Comparison of ENCODE assay signal across 18 mouse cellular contexts in the genomic region with DNA sequence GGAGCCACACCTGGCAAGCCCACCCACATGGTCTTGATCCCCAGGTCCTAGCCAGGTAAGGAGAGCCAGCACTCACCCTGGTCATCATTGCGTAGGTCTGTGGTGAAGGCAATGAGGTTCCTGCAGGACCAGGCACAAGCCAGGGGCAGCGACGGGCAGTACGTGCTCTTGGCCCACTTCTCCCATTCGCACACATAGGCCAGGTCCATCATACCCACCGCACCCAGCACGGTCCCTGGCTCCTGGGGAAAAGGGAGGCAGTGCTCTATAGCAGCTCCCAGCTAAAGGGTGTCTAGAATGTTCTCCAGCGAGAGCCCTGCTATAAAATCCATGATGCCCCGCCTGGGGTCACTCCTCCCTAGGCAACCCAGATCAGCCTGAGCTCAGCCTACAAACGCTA. TPM values are rescaled to one million over a fixed set of nuclear protein-coding genes. Genes with fewer than 3 reads are reported as not detected.
DNase-seq lines count a peak whose midpoint lies in the region; ATAC-seq and TF ChIP-seq lines count a peak whose summit lies in the region.
"Had no signal": no experiment of that assay in that cellular context is flagged by ENCODE, and none has a peak within 500 bp of the region (broad histone marks: within the 10 kb centered on the region; RNA-seq: fewer than 3 reads in every experiment).

No protein-coding gene starts in this region.

- H3K9me3 ChIP-seq in heart, embryonic 12.5 days (replicated peaks), result no peaks in the 10 kb centered on the region
- H3K9me3 ChIP-seq in liver, embryonic 12.5 days (replicated peaks), result no peaks in the 10 kb centered on the region
- H3K9me3 ChIP-seq in liver, postnatal 0 days (ENCODE audit: low read length), result no peaks in the 10 kb centered on the region
- no peaks in the 10 kb centered on the region for H3K9me3 ChIP-seq in embryonic facial prominence, embryonic 10.5 days
- no peaks in the 10 kb centered on the region for H3K9me3 ChIP-seq in limb, embryonic 12.5 days
- H3K9me3 ChIP-seq: neural tube, embryonic 12.5 days had no signal

- H3K9ac ChIP-seq in heart, embryonic 12.5 days, result no peak overlapping the region
- H3K9ac ChIP-seq in liver, embryonic 12.5 days, result no peak overlapping the region
- no peak overlapping the region for H3K9ac ChIP-seq in liver, postnatal 0 days (replicated peaks)
- no peak overlapping the region for H3K9ac ChIP-seq in limb, embryonic 12.5 days (replicated peaks)
- H3K9ac ChIP-seq: neural tube, embryonic 12.5 days had no signal

- peak overlapping the region; percentile 54; the same call in 1 of the 2 replicates for H3K4me2 ChIP-seq in heart, embryonic 12.5 days
- peak overlapping the region; percentile 72 for H3K4me2 ChIP-seq in liver, embryonic 12.5 days
- no peak overlapping the region for H3K4me2 ChIP-seq in liver, postnatal 0 days (ENCODE audit: low read depth, low read length)
- H3K4me2 ChIP-seq in limb, embryonic 12.5 days, result peak overlapping the region; percentile 50

- H3K4me3 ChIP-seq in heart, embryonic 12.5 days, result no peak overlapping the region
- peak overlapping the region; percentile 84; the same call in 1 of the 2 replicates for H3K4me3 ChIP-seq in liver, embryonic 12.5 days
- H3K4me3 ChIP-seq in liver, postnatal 0 days (ENCODE audit: low read depth, low read length), result no peak overlapping the region
- H3K4me3 ChIP-seq in embryonic facial prominence, embryonic 10.5 days, result peak overlapping the region; percentile 78
- peak overlapping the region; percentile 12; the same call in 1 of the 2 replicates for H3K4me3 ChIP-seq in limb, embryonic 12.5 days (replicated peaks)

- no peak for ATAC-seq in heart, embryonic 12.5 days (ENCODE audit: insufficient number of reproducible peaks, low FRiP score)
- ATAC-seq in liver, embryonic 12.5 days, result no peak
- no peak for ATAC-seq in liver, postnatal 0 days
- ATAC-seq in limb, embryonic 12.5 days (ENCODE audit: insufficient number of reproducible peaks, insufficient read depth, low FRiP score, low TSS enrichment, low read depth), result no peak

- no peaks in the 10 kb centered on the region for H3K27me3 ChIP-seq in heart, embryonic 12.5 days (replicated peaks)
- H3K27me3 ChIP-seq in liver, embryonic 12.5 days (replicated peaks), result no peaks in the 10 kb centered on the region
- H3K27me3 ChIP-seq in liver, postnatal 0 days (ENCODE audit: insufficient read depth, low read length), result no peaks in the 10 kb centered on the region
- H3K27me3 ChIP-seq in embryonic facial prominence, embryonic 10.5 days (replicated peaks; ENCODE audit: low read depth, poor library complexity, severe bottlenecking), result peaks cover 15% of the 10 kb centered on the region
- H3K27me3 ChIP-seq in limb, embryonic 12.5 days, result 0 out of 2 replicates have a peak, but pooled peaks cover 3% of the 10 kb centered on the region
- H3K27me3 ChIP-seq: CH12.LX; neural tube, embryonic 12.5 days had no signal

- TF ChIP-seq CTCF in liver, postnatal 0 days (IDR thresholded peaks at IDR 0.05; ENCODE audit: low read depth), result no peak

- H3K4me1 ChIP-seq in heart, embryonic 12.5 days (replicated peaks), result peaks cover 10% of the 10 kb centered on the region
- H3K4me1 ChIP-seq in liver, embryonic 12.5 days, result peaks cover 36% of the 10 kb centered on the region
- peaks cover 17% of the 10 kb centered on the region for H3K4me1 ChIP-seq in liver, postnatal 0 days (ENCODE audit: insufficient read depth)
- peaks cover 23% of the 10 kb centered on the region for H3K4me1 ChIP-seq in embryonic facial prominence, embryonic 10.5 days
- H3K4me1 ChIP-seq in limb, embryonic 12.5 days (replicated peaks), result peaks cover 14% of the 10 kb centered on the region; the same call in 1 of the 2 replicates

- no peak for TF ChIP-seq EP300 in liver, postnatal 0 days (IDR thresholded peaks at IDR 0.05; ENCODE audit: low read depth)

- WGBS in heart, embryonic 12.5 days, result 94% methylated on average over 10 of the region's 10 CpGs
- WGBS in liver, embryonic 12.5 days (ENCODE audit: insufficient replicate concordance), result 87% methylated on average over 10 of the region's 10 CpGs
- WGBS in liver, postnatal 0 days (ENCODE audit: insufficient replicate concordance), result 90% methylated on average over 10 of the region's 10 CpGs
- WGBS in embryonic facial prominence, embryonic 10.5 days, result 91% methylated on average over 10 of the region's 10 CpGs
- WGBS in limb, embryonic 12.5 days, result 94% methylated on average over 10 of the region's 10 CpGs

- no peak overlapping the region for H3K27ac ChIP-seq in heart, embryonic 12.5 days (ENCODE audit: poor library complexity, severe bottlenecking)
- no peak overlapping the region for H3K27ac ChIP-seq in liver, embryonic 12.5 days
- no peak overlapping the region for H3K27ac ChIP-seq in liver, postnatal 0 days (ENCODE audit: low read depth)
- H3K27ac ChIP-seq in embryonic facial prominence, embryonic 10.5 days (replicated peaks), result peak overlapping the region; percentile 49
- no peak overlapping the region for H3K27ac ChIP-seq in limb, embryonic 12.5 days
- H3K27ac ChIP-seq: neural tube, embryonic 12.5 days had no signal

- no peak for DNase-seq in heart, postnatal 4 days
- no peak for DNase-seq in liver, postnatal 0 days
- no peak for DNase-seq in embryonic facial prominence, embryonic 10.5 days (ENCODE audit: low spot score)
- DNase-seq in spleen, adult 18-20 months, result no peak
- DNase-seq: heart, adult 18-20 months; kidney, postnatal 14 days; thymus, postnatal 4 days had no signal

- peaks cover 68% of the 10 kb centered on the region for H3K36me3 ChIP-seq in heart, embryonic 12.5 days
- H3K36me3 ChIP-seq in liver, embryonic 12.5 days, result peaks cover 69% of the 10 kb centered on the region
- peaks cover 32% of the 10 kb centered on the region for H3K36me3 ChIP-seq in liver, postnatal 0 days (replicated peaks; ENCODE audit: insufficient read depth, low read length)
- H3K36me3 ChIP-seq in embryonic facial prominence, embryonic 10.5 days (replicated peaks), result peaks cover 71% of the 10 kb centered on the region
- peaks cover 70% of the 10 kb centered on the region for H3K36me3 ChIP-seq in limb, embryonic 12.5 days

RNA-seq across cellular contexts. Expression of a gene that starts 1.3 kb away (rescaled TPM):
- 48.3 and 50.1 TPM in 2 replicates for polyA plus RNA-seq in heart, embryonic 12.5 days (2016; fragmentation: Nextera tagmentation; extraction: Ambion mirVana)
- 10 to 100 TPM; 67.1 to 68.2 TPM for total RNA-seq in heart, postnatal 4 days (2021)
- polyA plus RNA-seq in liver, embryonic 12.5 days (2016; fragmentation: Nextera tagmentation; extraction: Ambion mirVana), result 26.6 and 27.4 TPM in 2 replicates
- polyA plus RNA-seq in liver, postnatal 0 days (2015; fragmentation: Nextera tagmentation; extraction: Ambion mirVana), result 13.5 and 14.3 TPM in 2 replicates
- 63.6 and 68.1 TPM in 2 replicates for polyA plus RNA-seq in embryonic facial prominence, embryonic 10.5 days (2016; fragmentation: Nextera tagmentation; extraction: Ambion mirVana)
- polyA plus RNA-seq in limb, embryonic 12.5 days (2016; fragmentation: Nextera tagmentation; extraction: Ambion mirVana), result 50.8 and 53.7 TPM in 2 replicates

RNA-seq across cellular contexts. Expression of a gene that starts 3.2 kb away (rescaled TPM):
- 16.8 and 19.3 TPM in 2 replicates for polyA plus RNA-seq in heart, embryonic 12.5 days (2016; fragmentation: Nextera tagmentation; extraction: Ambion mirVana)
- not detected for total RNA-seq in heart, postnatal 4 days (2021)
- 0.98 and 11.0 TPM in 2 replicates for polyA plus RNA-seq in liver, embryonic 12.5 days (2016; fragmentation: Nextera tagmentation; extraction: Ambion mirVana)
- 4.6 TPM in 1 of 2 replicates, not detected in the other for polyA plus RNA-seq in liver, postnatal 0 days (2015; fragmentation: Nextera tagmentation; extraction: Ambion mirVana)
- polyA plus RNA-seq in embryonic facial prominence, embryonic 10.5 days (2016; fragmentation: Nextera tagmentation; extraction: Ambion mirVana), result 3.4 TPM in 1 of 2 replicates, not detected in the other
- 5.5 and 21.1 TPM in 2 replicates for polyA plus RNA-seq in limb, embryonic 12.5 days (2016; fragmentation: Nextera tagmentation; extraction: Ambion mirVana)
- total RNA-seq: adrenal gland, adult 18-20 months; heart, adult 18-20 months; liver, adult 2 months; megakaryocyte-erythroid progenitor cell, adult 5-6 weeks had no signal
- polyA plus RNA-seq: cortical plate, adult 2 months; liver, adult 2 months; small intestine, adult 2 months had no signal

RNA-seq across cellular contexts. Expression of a gene that starts 9.4 kb away (rescaled TPM):
- polyA plus RNA-seq in heart, embryonic 12.5 days (2016; fragmentation: Nextera tagmentation; extraction: Ambion mirVana), result 0.45 and 0.55 TPM in 2 replicates
- total RNA-seq in heart, postnatal 4 days (2021), result under 1 TPM; 0.25 to 0.33 TPM
- 0.35 and 0.43 TPM in 2 replicates for polyA plus RNA-seq in liver, embryonic 12.5 days (2016; fragmentation: Nextera tagmentation; extraction: Ambion mirVana)
- polyA plus RNA-seq in liver, postnatal 0 days (2015; fragmentation: Nextera tagmentation; extraction: Ambion mirVana), result 0.18 and 0.34 TPM in 2 replicates
- 0.33 and 0.37 TPM in 2 replicates for polyA plus RNA-seq in embryonic facial prominence, embryonic 10.5 days (2016; fragmentation: Nextera tagmentation; extraction: Ambion mirVana)
- 1.1 and 1.2 TPM in 2 replicates for polyA plus RNA-seq in limb, embryonic 12.5 days (2016; fragmentation: Nextera tagmentation; extraction: Ambion mirVana)

RNA-seq across cellular contexts. Expression of a gene that starts 13.6 kb away (rescaled TPM):
- polyA plus RNA-seq in heart, embryonic 12.5 days (2016; fragmentation: Nextera tagmentation; extraction: Ambion mirVana), result 92.8 and 97.3 TPM in 2 replicates
- 100 to 1,000 TPM in 1 of 2 experiments, 10 to 100 TPM in 1; 91.0 to 100 TPM for total RNA-seq in heart, postnatal 4 days (2021)
- 67.5 and 74.1 TPM in 2 replicates for polyA plus RNA-seq in liver, embryonic 12.5 days (2016; fragmentation: Nextera tagmentation; extraction: Ambion mirVana)
- 47.3 and 51.7 TPM in 2 replicates for polyA plus RNA-seq in liver, postnatal 0 days (2015; fragmentation: Nextera tagmentation; extraction: Ambion mirVana)
- 125 and 136 TPM in 2 replicates for polyA plus RNA-seq in embryonic facial prominence, embryonic 10.5 days (2016; fragmentation: Nextera tagmentation; extraction: Ambion mirVana)
- polyA plus RNA-seq in limb, embryonic 12.5 days (2016; fragmentation: Nextera tagmentation; extraction: Ambion mirVana), result 149 and 161 TPM in 2 replicates

RNA-seq across cellular contexts. Expression of a gene that starts 16.8 kb away (rescaled TPM):
- not detected in 2 replicates for polyA plus RNA-seq in heart, embryonic 12.5 days (2016; fragmentation: Nextera tagmentation; extraction: Ambion mirVana)
- total RNA-seq in heart, postnatal 4 days (2021), result under 1 TPM in 1 of 2 experiments, not detected in 1; 0.38 TPM
- not detected in 2 replicates for polyA plus RNA-seq in liver, embryonic 12.5 days (2016; fragmentation: Nextera tagmentation; extraction: Ambion mirVana)
- polyA plus RNA-seq in liver, postnatal 0 days (2015; fragmentation: Nextera tagmentation; extraction: Ambion mirVana), result not detected in 2 replicates
- not detected in 2 replicates for polyA plus RNA-seq in embryonic facial prominence, embryonic 10.5 days (2016; fragmentation: Nextera tagmentation; extraction: Ambion mirVana)
- polyA plus RNA-seq in limb, embryonic 12.5 days (2016; fragmentation: Nextera tagmentation; extraction: Ambion mirVana), result not detected in 2 replicates
- total RNA-seq: CH12.LX; megakaryocyte-erythroid progenitor cell, adult 5-6 weeks had no signal
- polyA plus RNA-seq: neural tube, embryonic 12.5 days; stomach, embryonic 16.5 days had no signal

Comparison
In these comparisons a context has a peak if more than half of its experiments do, and no peak if none do; other contexts are left out.
1. H3K4me3 ChIP-seq: peak in liver, embryonic 12.5 days (single experiment), embryonic facial prominence, embryonic 10.5 days (single experiment) and limb, embryonic 12.5 days (single experiment); none in heart, embryonic 12.5 days (single experiment) and liver, postnatal 0 days (single experiment).